Mouse (Mus musculus): ENCODE measurements around the gene Gphn. TPM values are rescaled to one million over a fixed set of nuclear protein-coding genes. Genes with fewer than 3 reads are reported as not detected.
"Not testable (repeated sequence)": the region's sequence is repeated elsewhere in the genome, so short reads cannot be mapped to it uniquely, and the experiment has no call there.

The Gphn gene
- polyA plus RNA-seq, 1 experiment from 2014 or later: 48.7 TPM

DNA sequence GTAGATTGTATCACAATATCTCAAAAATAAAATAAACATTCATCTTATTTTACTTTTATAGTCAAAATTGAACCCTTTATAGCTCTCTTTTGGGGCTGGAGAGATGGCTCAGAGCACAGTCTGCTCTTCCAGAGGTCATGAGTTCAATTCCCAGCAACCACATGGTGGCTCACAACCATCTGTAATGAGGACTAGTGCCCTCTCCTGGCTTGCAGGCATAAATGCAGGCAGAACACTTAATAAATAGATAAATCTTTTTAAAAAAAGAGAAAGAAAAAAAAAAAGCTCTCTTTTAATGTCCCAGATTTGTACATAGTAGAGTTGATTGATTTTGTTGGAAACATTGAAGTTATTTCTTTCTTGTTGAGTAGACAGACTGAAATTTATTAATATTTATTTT lies 311.4 kb downstream of the Gphn start:
- not testable (repeated sequence) for H3K4me1 ChIP-seq (ENCODE audit: control insufficient read depth, insufficient read depth, low read depth, low read length); H3K27ac ChIP-seq (ENCODE audit: low read depth, low read length); H3K4me2 ChIP-seq (ENCODE audit: low read length); ATAC-seq; H3K4me3 ChIP-seq (ENCODE audit: low read length); H3K9me3 ChIP-seq (ENCODE audit: control insufficient read depth, low read length); H3K27me3 ChIP-seq (replicated peaks; ENCODE audit: control insufficient read depth, insufficient read depth, low read length); H3K36me3 ChIP-seq (ENCODE audit: control insufficient read depth, insufficient read depth, low read length); H3K9ac ChIP-seq (ENCODE audit: low read depth, low read length)

- H3K36me3 ChIP-seq (ENCODE audit: control insufficient read depth, insufficient read depth, low read length): no peaks in the 10 kb centered on the region
- H3K27me3 ChIP-seq (replicated peaks; ENCODE audit: control insufficient read depth, insufficient read depth, low read length): no peaks in the 10 kb centered on the region
- no peaks in the 10 kb centered on the region for H3K4me1 ChIP-seq (ENCODE audit: control insufficient read depth, insufficient read depth, low read depth, low read length)
- H3K4me3 ChIP-seq (ENCODE audit: low read length): no peak overlapping the region
- H3K9me3 ChIP-seq (ENCODE audit: control insufficient read depth, low read length): no peaks in the 10 kb centered on the region
- no peak overlapping the region for H3K4me2 ChIP-seq (ENCODE audit: low read length)
- ATAC-seq: no peak
- H3K9ac ChIP-seq (ENCODE audit: low read depth, low read length): no peak overlapping the region
- 93% methylated on average over 2 of the region's 2 CpGs for WGBS
- H3K27ac ChIP-seq (ENCODE audit: low read depth, low read length): no peak overlapping the region
Observed at GRCm38 (mm10) chr12:78550913-78551312, 324.7 kb downstream of the Gphn start.

GRCm38 (mm10) chr12:78631816-78632215 lies 405.6 kb downstream of the Gphn start:
- H3K4me1 ChIP-seq (ENCODE audit: control insufficient read depth, insufficient read depth, low read depth, low read length): no peaks in the 10 kb centered on the region
- no peaks in the 10 kb centered on the region for H3K9me3 ChIP-seq (ENCODE audit: control insufficient read depth, low read length)
- H3K4me3 ChIP-seq (ENCODE audit: low read length): no peak overlapping the region
- no peak for ATAC-seq
- WGBS: 74% methylated on average over 2 of the region's 2 CpGs
- no peak overlapping the region for H3K27ac ChIP-seq (ENCODE audit: low read depth, low read length)
- H3K27me3 ChIP-seq (replicated peaks; ENCODE audit: control insufficient read depth, insufficient read depth, low read length): no peaks in the 10 kb centered on the region
- no peak overlapping the region for H3K4me2 ChIP-seq (ENCODE audit: low read length)
- peaks cover 4% of the 10 kb centered on the region; the same call in 1 of the 2 replicates for H3K36me3 ChIP-seq (ENCODE audit: control insufficient read depth, insufficient read depth, low read length)
- no peak overlapping the region for H3K9ac ChIP-seq (ENCODE audit: low read depth, low read length)

GRCm38 (mm10) chr12:78639466-78639865 lies 413.3 kb downstream of the Gphn start:
- WGBS: 45% methylated on average over 1 of the region's 1 CpGs
- Histone ChIP-seq H3K4me2 (ENCODE audit: low read length) (no peak overlapping the region), H3K9ac (ENCODE audit: low read depth, low read length) (no peak overlapping the region), H3K4me3 (ENCODE audit: low read length) (no peak overlapping the region), H3K36me3 (ENCODE audit: control insufficient read depth, insufficient read depth, low read length) (no peaks in the 10 kb centered on the region), H3K9me3 (ENCODE audit: control insufficient read depth, low read length) (no peaks in the 10 kb centered on the region), H3K4me1 (ENCODE audit: control insufficient read depth, insufficient read depth, low read depth, low read length) (no peaks in the 10 kb centered on the region), H3K27ac (ENCODE audit: low read depth, low read length) (no peak overlapping the region), H3K27me3 (replicated peaks; ENCODE audit: control insufficient read depth, insufficient read depth, low read length) (no peaks in the 10 kb centered on the region)
- no peak for ATAC-seq

DNA sequence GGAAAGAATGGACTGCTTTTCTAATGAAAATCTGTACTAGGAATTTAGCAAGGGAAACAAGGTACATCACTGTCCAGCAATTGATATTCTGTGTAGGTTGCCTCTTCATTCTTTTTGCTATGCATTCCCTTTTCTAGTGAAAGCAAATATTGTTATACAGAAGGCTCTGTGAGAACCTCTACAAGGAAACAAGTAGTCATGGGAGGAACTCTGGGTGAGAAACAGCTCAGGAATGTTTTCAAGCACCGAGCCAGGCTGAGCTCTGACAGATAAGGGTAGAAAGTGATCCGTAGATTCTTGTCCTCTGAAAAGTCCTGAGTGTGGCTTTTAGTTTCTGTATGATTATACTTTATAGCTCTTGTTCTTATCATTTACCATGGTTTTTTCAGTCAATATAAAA lies 413.9 kb downstream of the Gphn start:
- Histone ChIP-seq H3K4me1 (ENCODE audit: control insufficient read depth, insufficient read depth, low read depth, low read length) (no peaks in the 10 kb centered on the region), H3K4me3 (ENCODE audit: low read length) (no peak overlapping the region), H3K36me3 (ENCODE audit: control insufficient read depth, insufficient read depth, low read length) (no peaks in the 10 kb centered on the region), H3K27me3 (replicated peaks; ENCODE audit: control insufficient read depth, insufficient read depth, low read length) (no peaks in the 10 kb centered on the region), H3K9me3 (ENCODE audit: control insufficient read depth, low read length) (no peaks in the 10 kb centered on the region), H3K4me2 (ENCODE audit: low read length) (no peak overlapping the region), H3K27ac (ENCODE audit: low read depth, low read length) (no peak overlapping the region), H3K9ac (ENCODE audit: low read depth, low read length) (no peak overlapping the region)
- 68% methylated on average over 2 of the region's 2 CpGs for WGBS
- ATAC-seq: no peak

- H3K4me2 ChIP-seq (ENCODE audit: low read length): no peak overlapping the region
Observed at GRCm38 (mm10) chr12:78641220-78641619, 415.0 kb downstream of the Gphn start.

DNA sequence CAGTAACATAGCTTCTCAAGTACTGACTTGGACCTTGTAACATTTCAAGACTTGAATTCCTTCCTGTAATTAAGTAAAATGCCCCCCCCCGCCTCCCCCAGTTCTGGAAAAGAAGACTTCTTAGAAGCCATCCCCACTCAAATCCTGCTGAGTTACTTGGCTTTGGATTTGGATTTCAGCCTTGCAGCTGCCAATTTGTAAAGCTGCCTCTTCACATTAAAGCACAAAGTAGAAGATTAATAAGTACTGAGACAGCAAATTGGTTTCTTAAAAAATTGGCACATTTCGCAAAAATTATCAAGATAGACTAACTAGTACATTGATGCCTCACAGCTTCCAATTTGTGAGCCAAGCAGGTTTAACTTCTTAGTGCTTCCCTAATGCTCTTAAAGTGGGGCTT lies 417.5 kb downstream of the Gphn start:
- 79% methylated on average over 2 of the region's 2 CpGs for WGBS
- H3K27me3 ChIP-seq (replicated peaks; ENCODE audit: control insufficient read depth, insufficient read depth, low read length): no peaks in the 10 kb centered on the region
- H3K36me3 ChIP-seq (ENCODE audit: control insufficient read depth, insufficient read depth, low read length): no peaks in the 10 kb centered on the region
- no peak overlapping the region for H3K9ac ChIP-seq (ENCODE audit: low read depth, low read length)
- ATAC-seq: no peak
- no peak overlapping the region for H3K27ac ChIP-seq (ENCODE audit: low read depth, low read length)
- H3K4me2 ChIP-seq (ENCODE audit: low read length): no peak overlapping the region
- H3K4me3 ChIP-seq (ENCODE audit: low read length): no peak overlapping the region
- H3K4me1 ChIP-seq (ENCODE audit: control insufficient read depth, insufficient read depth, low read depth, low read length): no peaks in the 10 kb centered on the region
- H3K9me3 ChIP-seq (ENCODE audit: control insufficient read depth, low read length): no peaks in the 10 kb centered on the region

More at GRCm38 (mm10) chr12:78641220-78641619, 415.0 kb downstream of the Gphn start:
- Histone ChIP-seq H3K4me1 (ENCODE audit: control insufficient read depth, insufficient read depth, low read depth, low read length) (no peaks in the 10 kb centered on the region), H3K27ac (ENCODE audit: low read depth, low read length) (no peak overlapping the region), H3K27me3 (replicated peaks; ENCODE audit: control insufficient read depth, insufficient read depth, low read length) (no peaks in the 10 kb centered on the region), H3K9ac (ENCODE audit: low read depth, low read length) (no peak overlapping the region), H3K4me3 (ENCODE audit: low read length) (no peak overlapping the region), H3K9me3 (ENCODE audit: control insufficient read depth, low read length) (no peaks in the 10 kb centered on the region), H3K36me3 (ENCODE audit: control insufficient read depth, insufficient read depth, low read length) (no peaks in the 10 kb centered on the region)
- ATAC-seq: no peak

DNA sequence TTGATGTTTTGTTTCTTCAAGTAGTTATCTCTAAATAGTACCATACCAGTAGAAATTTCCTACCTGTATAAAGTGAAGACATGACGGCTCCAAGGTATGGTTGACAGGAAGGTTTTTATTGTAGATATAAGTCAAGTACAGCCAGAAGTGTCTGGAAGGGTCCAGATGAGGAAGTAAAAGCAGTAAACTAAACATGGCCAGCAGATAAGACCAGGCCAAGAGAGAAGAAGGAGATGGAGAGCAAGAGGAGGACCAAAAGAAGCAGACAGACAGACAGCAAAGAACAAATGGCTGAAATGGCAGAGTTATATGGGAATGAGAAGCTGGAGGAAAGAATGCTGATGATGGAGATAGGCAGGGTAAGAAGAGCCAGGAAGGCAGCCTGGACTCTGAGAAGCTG lies 419.1 kb downstream of the Gphn start:
- no peaks in the 10 kb centered on the region for H3K9me3 ChIP-seq (ENCODE audit: control insufficient read depth, low read length)
- H3K27ac ChIP-seq (ENCODE audit: low read depth, low read length): no peak overlapping the region
- no peaks in the 10 kb centered on the region for H3K36me3 ChIP-seq (ENCODE audit: control insufficient read depth, insufficient read depth, low read length)
- 91% methylated on average over 1 of the region's 1 CpGs for WGBS
- no peak overlapping the region for H3K4me3 ChIP-seq (ENCODE audit: low read length)
- no peaks in the 10 kb centered on the region for H3K4me1 ChIP-seq (ENCODE audit: control insufficient read depth, insufficient read depth, low read depth, low read length)
- H3K4me2 ChIP-seq (ENCODE audit: low read length): no peak overlapping the region
- no peak overlapping the region for H3K9ac ChIP-seq (ENCODE audit: low read depth, low read length)
- no peaks in the 10 kb centered on the region for H3K27me3 ChIP-seq (replicated peaks; ENCODE audit: control insufficient read depth, insufficient read depth, low read length)
- no peak for ATAC-seq

GRCm38 (mm10) chr12:78659718-78660304 lies 433.6 kb downstream of the Gphn start:
- H3K4me1 ChIP-seq (ENCODE audit: control insufficient read depth, insufficient read depth, low read depth, low read length): no peaks in the 10 kb centered on the region
- H3K4me3 ChIP-seq (ENCODE audit: low read length): no peak overlapping the region
- H3K27me3 ChIP-seq (replicated peaks; ENCODE audit: control insufficient read depth, insufficient read depth, low read length): no peaks in the 10 kb centered on the region
- no peak overlapping the region for H3K9ac ChIP-seq (ENCODE audit: low read depth, low read length)
- 64% methylated on average over 2 of the region's 2 CpGs for WGBS
- H3K4me2 ChIP-seq (ENCODE audit: low read length): no peak overlapping the region
- 0 out of 2 replicates have a peak, but pooled peaks cover 2% of the 10 kb centered on the region for H3K36me3 ChIP-seq (ENCODE audit: control insufficient read depth, insufficient read depth, low read length)
- no peak for ATAC-seq
- no peaks in the 10 kb centered on the region for H3K9me3 ChIP-seq (ENCODE audit: control insufficient read depth, low read length)
- H3K27ac ChIP-seq (ENCODE audit: low read depth, low read length): no peak overlapping the region
